Mouse (Mus musculus): Measurements from ENCODE around the gene Ackr3. TPM values are rescaled to one million over a fixed set of nuclear protein-coding genes. Genes with fewer than 3 reads are reported as not detected.

The Ackr3 gene
- polyA plus RNA-seq, 1 experiment from 2014 or later = 24.9 TPM

DNA sequence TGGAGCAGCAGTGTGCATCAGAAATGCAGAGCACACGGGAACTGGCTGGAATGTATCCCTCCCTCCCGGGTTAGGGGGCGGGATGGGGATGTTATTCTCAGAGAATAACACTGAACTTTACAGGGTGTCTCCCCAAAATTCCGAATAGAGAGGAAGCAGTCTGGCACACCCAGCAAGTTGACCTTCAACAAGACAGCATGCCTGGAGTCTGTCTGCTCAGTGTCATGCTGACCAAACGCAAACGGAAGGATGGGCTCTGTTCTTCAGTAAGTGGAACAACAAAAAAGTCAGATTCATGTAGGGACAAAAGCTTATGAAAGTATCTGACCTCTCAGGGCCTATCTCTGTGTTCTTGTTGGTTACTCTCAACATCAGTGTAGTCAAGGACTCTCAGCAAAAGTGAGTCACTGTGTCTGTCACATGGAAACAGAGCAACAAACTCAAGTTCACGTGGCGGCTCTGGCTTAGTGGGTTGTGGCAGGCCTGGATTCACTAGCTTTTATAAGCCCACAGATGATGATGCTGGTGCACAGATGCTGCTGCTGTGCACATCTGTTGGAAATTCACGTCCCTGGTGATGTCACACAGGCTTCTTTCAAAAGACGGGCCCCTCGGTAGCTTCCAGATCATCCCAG, 54.6 kb downstream of the Ackr3 start:
- Histone ChIP-seq H3K4me1 (replicated peaks) (peaks cover 5% of the 10 kb centered on the region), H3K9ac (replicated peaks) (no peak overlapping the region), H3K27me3 (peaks cover 6% of the 10 kb centered on the region; the same call in 1 of the 2 replicates), H3K4me3 (replicated peaks) (no peak overlapping the region), H3K4me2 (no peak overlapping the region), H3K9me3 (no peaks in the 10 kb centered on the region), H3K36me3 (no peaks in the 10 kb centered on the region), H3K27ac (no peak overlapping the region)
- no peak for ATAC-seq (ENCODE audit: insufficient number of reproducible peaks, insufficient read depth, low FRiP score, low TSS enrichment, low read depth)
- 75% methylated on average over 11 of the region's 11 CpGs for WGBS

DNA sequence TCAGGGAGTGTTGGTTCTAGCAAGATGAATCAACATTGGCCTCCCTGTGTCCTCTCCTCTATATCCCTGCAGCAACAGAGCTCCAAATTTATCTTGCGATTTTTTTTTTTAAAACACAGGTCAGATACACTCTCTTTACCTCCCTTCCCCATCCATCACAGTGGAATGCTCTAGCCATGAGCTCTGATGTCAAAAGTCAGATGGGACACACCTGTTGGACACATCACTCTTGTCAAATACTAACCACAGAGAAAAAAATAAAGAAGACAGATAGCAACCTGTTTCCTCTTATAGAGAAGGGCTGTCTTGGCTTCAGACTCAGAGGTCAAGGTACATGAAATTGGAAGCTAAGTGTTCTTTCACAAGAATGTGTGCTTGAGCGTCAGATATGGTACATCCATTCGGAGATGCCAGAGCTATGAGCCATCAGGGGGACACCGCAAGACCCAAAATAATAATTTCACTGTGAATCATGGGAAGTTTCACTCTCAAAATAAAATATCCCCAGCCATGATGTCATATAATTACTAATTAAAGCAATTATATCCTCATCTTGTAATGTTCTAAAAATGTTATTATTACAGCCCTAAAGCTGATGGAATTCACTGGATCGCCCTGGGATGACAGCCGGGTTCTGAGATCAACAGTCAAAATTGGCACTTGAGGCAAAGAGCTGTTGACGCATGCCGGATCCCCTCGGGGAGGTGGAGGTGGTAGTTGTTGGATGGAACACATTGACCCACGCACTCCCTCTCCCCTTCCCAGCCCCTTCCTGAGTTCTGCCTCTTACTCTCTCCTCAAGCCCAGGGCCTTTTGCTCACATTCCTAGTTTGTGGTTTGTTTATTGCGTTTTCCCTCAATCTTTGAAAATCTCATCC, 57.2 kb downstream of the Ackr3 start:
- Histone ChIP-seq H3K9me3 (no peaks in the 10 kb centered on the region), H3K4me3 (replicated peaks) (no peak overlapping the region), H3K27ac (no peak overlapping the region), H3K4me2 (no peak overlapping the region), H3K4me1 (replicated peaks) (no peaks in the 10 kb centered on the region; the same call in 1 of the 2 replicates), H3K36me3 (no peaks in the 10 kb centered on the region), H3K9ac (replicated peaks) (no peak overlapping the region), H3K27me3 (peaks cover 6% of the 10 kb centered on the region; the same call in 1 of the 2 replicates)
- no peak for ATAC-seq (ENCODE audit: insufficient number of reproducible peaks, insufficient read depth, low FRiP score, low TSS enrichment, low read depth)
- WGBS = 86% methylated on average over 11 of the region's 11 CpGs

DNA sequence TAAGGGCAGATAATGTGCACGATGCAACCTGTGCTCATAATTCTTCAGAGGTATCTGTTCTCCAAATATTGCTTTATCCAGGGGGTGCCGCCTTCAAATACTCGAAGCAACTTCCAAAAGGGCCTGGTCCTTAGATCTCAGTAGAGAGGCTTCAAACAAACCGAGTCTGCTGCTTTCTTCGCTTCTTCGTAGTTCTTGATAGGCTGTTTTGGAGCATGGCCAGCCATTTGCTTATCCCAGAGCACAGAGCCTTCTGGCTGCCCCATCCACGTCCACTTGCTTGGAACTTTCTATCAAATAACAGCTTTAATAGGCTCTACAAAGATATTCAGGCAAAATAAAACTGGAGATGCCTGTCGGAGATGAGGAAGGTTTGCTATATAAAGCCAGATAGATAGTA, 58.6 kb downstream of the Ackr3 start:
- H3K9me3 ChIP-seq = no peaks in the 10 kb centered on the region
- H3K4me1 ChIP-seq (replicated peaks) = no peaks in the 10 kb centered on the region; the same call in 1 of the 2 replicates
- ATAC-seq (ENCODE audit: insufficient number of reproducible peaks, insufficient read depth, low FRiP score, low TSS enrichment, low read depth) = no peak
- H3K9ac ChIP-seq (replicated peaks) = no peak overlapping the region
- 83% methylated on average over 8 of the region's 8 CpGs for WGBS
- H3K36me3 ChIP-seq = no peaks in the 10 kb centered on the region
- no peak overlapping the region for H3K4me2 ChIP-seq
- H3K27me3 ChIP-seq = peaks cover 16% of the 10 kb centered on the region
- no peak overlapping the region for H3K4me3 ChIP-seq (replicated peaks)
- H3K27ac ChIP-seq = no peak overlapping the region

Other genes with a start within 250 kb of the Ackr3 start
- 0.05 TPM in 1 of 2 replicates, not detected in the other for gene Asb18, start 189.3 kb upstream of the Ackr3 start, polyA plus RNA-seq (2016; fragmentation: Nextera tagmentation; extraction: Ambion mirVana)
- gene Iqca, start 50.6 kb upstream of the Ackr3 start, polyA plus RNA-seq (2016; fragmentation: Nextera tagmentation; extraction: Ambion mirVana) = 0.17 TPM in 1 of 2 replicates, not detected in the other

Measured in limb, embryonic 12.5 days (tissue).